Mouse (Mus musculus) liver, embryonic 14.5 days (tissue): ENCODE data around the gene Rfc5.

Experiments
- CTCF ChIP-seq: IDR thresholded peaks from 2 replicates; pipeline ENCODE4 v1.5.1; 2016; ENCODE audit warnings: antibody characterized with exemption, low read depth, control low read depth
- EP300 ChIP-seq: IDR thresholded peaks from 2 replicates; pipeline ENCODE4 v1.6.1; 2016; ENCODE audit warnings: antibody characterized with exemption, low read depth

DNA sequence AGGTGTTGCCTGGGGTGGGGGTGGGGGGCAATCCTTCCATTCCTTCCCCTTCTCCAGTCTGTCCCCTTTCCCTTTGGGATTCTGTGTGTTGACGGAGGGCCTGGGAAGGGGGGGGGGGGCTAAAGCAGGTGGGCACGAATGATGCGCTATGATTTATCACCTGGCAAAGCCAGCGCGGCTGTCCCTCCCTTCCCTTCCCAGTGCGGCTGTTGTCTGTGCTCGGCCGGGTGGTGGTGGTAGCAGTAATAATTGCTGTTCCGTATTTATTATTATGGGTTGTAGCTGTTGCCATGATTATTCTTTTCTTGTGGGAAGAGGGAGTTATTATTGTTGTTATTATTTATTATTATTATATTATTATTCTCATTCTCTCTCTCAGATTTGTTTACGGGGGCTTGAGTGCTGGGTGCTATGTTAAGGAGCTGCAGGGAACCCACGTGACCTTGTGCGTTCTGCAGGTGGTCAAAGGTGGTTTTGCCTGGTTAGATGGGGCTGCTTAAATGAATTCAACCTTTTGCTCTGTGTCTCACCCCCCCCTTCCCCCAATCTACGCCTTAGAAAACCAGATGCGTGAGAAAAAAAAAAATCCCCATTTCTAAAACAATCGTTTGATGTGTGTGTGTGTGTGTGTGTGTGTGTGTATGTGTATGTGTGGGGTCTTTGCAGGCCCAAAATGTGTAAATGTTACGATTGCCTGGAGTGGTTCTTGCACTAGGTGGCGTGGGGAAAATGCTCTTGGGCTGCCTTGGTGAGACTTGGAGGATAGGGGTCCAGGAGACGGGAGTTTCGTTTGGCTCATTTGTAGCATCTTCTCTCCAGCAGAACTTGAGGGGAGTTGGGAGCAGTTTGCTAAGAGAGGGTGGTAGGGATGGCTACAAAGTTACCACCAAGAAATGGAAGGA, 26.4 kb upstream of the Rfc5 start:
- TF ChIP-seq CTCF (peak; percentile 7; the same call in 1 of the 2 replicates), EP300 (no peak)
